Mouse (Mus musculus) brown adipose tissue, adult 24 weeks (tissue): ENCODE measurements around the gene Gm20388. TPM values are rescaled to one million over a fixed set of nuclear protein-coding genes. Genes with fewer than 3 reads are reported as not detected.

Source experiments
- H3K27ac ChIP-seq: fragments of 200-500 bp; replicated peaks from 2 replicates; pipeline ENCODE4 v1.5.1; 2012; ENCODE audit warnings: low read depth, mild to moderate bottlenecking, low read length
- H3K4me1 ChIP-seq: fragments of 200-500 bp; 2 replicates; pipeline ENCODE4 v1.6.1; 2012; ENCODE audit warnings: low read length, mixed read lengths; ENCODE audit not compliant: control insufficient read depth, insufficient read depth, insufficient read length
- H3K4me3 ChIP-seq: fragments of 200-500 bp; 2 replicates; pipeline ENCODE4 v1.5.1; 2012; ENCODE audit warnings: low read depth, mild to moderate bottlenecking, low read length, moderate library complexity; ENCODE audit not compliant: insufficient read depth
- polyA plus RNA-seq: library from polyadenylated mRNA; stranded (reverse); fragments of >200 nt; gene quantifications from 2 replicates; pipeline ENCODE4 v1.2.4, GENCODE M21; 2012; ENCODE audit not compliant: missing spikeins, insufficient read depth, insufficient read length

The Gm20388 gene
- polyA plus RNA-seq, 1 experiment, result 44.7 TPM

GRCm38 (mm10) chr8:121977819-121978590 lies 2067.4 kb downstream of the Gm20388 start:
- Histone ChIP-seq H3K4me1 (no peaks in the 10 kb centered on the region), H3K4me3 (no peak overlapping the region), H3K27ac (no peak overlapping the region)

- Histone ChIP-seq H3K27ac (no peak overlapping the region), H3K4me3 (no peak overlapping the region)
Measured at GRCm38 (mm10) chr8:121978670-121979069, 2068.0 kb downstream of the Gm20388 start.

GRCm38 (mm10) chr8:121980792-121981519 lies 2070.3 kb downstream of the Gm20388 start:
- Histone ChIP-seq H3K27ac (no peak overlapping the region), H3K4me3 (no peak overlapping the region), H3K4me1 (no peaks in the 10 kb centered on the region)

More at GRCm38 (mm10) chr8:121978670-121979069, 2068.0 kb downstream of the Gm20388 start:
- no peaks in the 10 kb centered on the region for H3K4me1 ChIP-seq

GRCm38 (mm10) chr8:121981520-121981895 lies 2070.9 kb downstream of the Gm20388 start:
- Histone ChIP-seq H3K27ac (no peak overlapping the region), H3K4me1 (no peaks in the 10 kb centered on the region), H3K4me3 (no peak overlapping the region)

- Histone ChIP-seq H3K27ac (no peak overlapping the region), H3K4me1 (no peaks in the 10 kb centered on the region), H3K4me3 (no peak overlapping the region)
Measured at GRCm38 (mm10) chr8:121985673-121986072, 2075.0 kb downstream of the Gm20388 start.

- H3K27ac ChIP-seq, result no peak overlapping the region
- no peaks in the 10 kb centered on the region for H3K4me1 ChIP-seq
- no peak overlapping the region for H3K4me3 ChIP-seq
Measured at GRCm38 (mm10) chr8:121987892-121988291, 2077.3 kb downstream of the Gm20388 start.

GRCm38 (mm10) chr8:121990506-121991255 lies 2080.0 kb downstream of the Gm20388 start:
- Histone ChIP-seq H3K4me3 (no peak overlapping the region), H3K4me1 (no peaks in the 10 kb centered on the region), H3K27ac (no peak overlapping the region)

GRCm38 (mm10) chr8:121991611-121992010 lies 2081.0 kb downstream of the Gm20388 start:
- Histone ChIP-seq H3K4me1 (no peaks in the 10 kb centered on the region), H3K4me3 (no peak overlapping the region), H3K27ac (no peak overlapping the region)

GRCm38 (mm10) chr8:121992911-121993310 lies 2082.3 kb downstream of the Gm20388 start:
- Histone ChIP-seq H3K4me3 (no peak overlapping the region), H3K27ac (no peak overlapping the region), H3K4me1 (no peaks in the 10 kb centered on the region)

GRCm38 (mm10) chr8:121995112-121995511 lies 2084.5 kb downstream of the Gm20388 start:
- H3K27ac ChIP-seq, result no peak overlapping the region
- peaks cover 4% of the 10 kb centered on the region; the same call in 1 of the 2 replicates for H3K4me1 ChIP-seq
- no peak overlapping the region for H3K4me3 ChIP-seq

- Histone ChIP-seq H3K4me1 (peaks cover 5% of the 10 kb centered on the region; the same call in 1 of the 2 replicates), H3K27ac (no peak overlapping the region), H3K4me3 (no peak overlapping the region)
Measured at GRCm38 (mm10) chr8:121995895-121996294, 2085.3 kb downstream of the Gm20388 start.

GRCm38 (mm10) chr8:121998631-121999030 lies 2088.0 kb downstream of the Gm20388 start:
- peaks cover 14% of the 10 kb centered on the region for H3K4me1 ChIP-seq
- peak overlapping the region; percentile 79 for H3K27ac ChIP-seq
- H3K4me3 ChIP-seq, result no peak overlapping the region

- H3K4me1 ChIP-seq, result peaks cover 14% of the 10 kb centered on the region
- H3K27ac ChIP-seq, result peak overlapping the region; percentile 79
- H3K4me3 ChIP-seq, result no peak overlapping the region
Measured at GRCm38 (mm10) chr8:121999211-121999610, 2088.6 kb downstream of the Gm20388 start.

- peaks cover 14% of the 10 kb centered on the region for H3K4me1 ChIP-seq
- H3K27ac ChIP-seq, result no peak overlapping the region
- no peak overlapping the region for H3K4me3 ChIP-seq
Measured at GRCm38 (mm10) chr8:122001339-122002115, 2090.9 kb downstream of the Gm20388 start.
